Mouse (Mus musculus): ENCODE data around the gene Psd. TPM values are rescaled to one million over a fixed set of nuclear protein-coding genes. Genes with fewer than 3 reads are reported as not detected.

The Psd gene
- polyA plus RNA-seq, 1 experiment from 2014 or later, result 31.0 TPM

GRCm38 (mm10) chr19:46350168-46350932, 23.4 kb upstream of the Psd start, which contains the start of gene 2310034G01Rik:
2310034G01Rik (minus strand) TSS chr19:46350302.
- Histone ChIP-seq H3K4me2 (peak within 1 kb of the TSS; percentile 93), H3K27ac (peak within 1 kb of the TSS; percentile 77), H3K9me3 (replicated peaks) (no peaks in the 10 kb centered on the region), H3K27me3 (peaks cover 35% of the 10 kb centered on the region), H3K36me3 (ENCODE audit: poor library complexity, severe bottlenecking) (no peaks in the 10 kb centered on the region), H3K9ac (peak within 1 kb of the TSS; percentile 89), H3K4me1 (peaks cover 25% of the 10 kb centered on the region), H3K4me3 (peak within 1 kb of the TSS; percentile 66)
- WGBS, result 54% methylated on average over 10 of the region's 10 CpGs
- ATAC-seq, result no peak

GRCm38 (mm10) chr19:46349550-46349949, 22.6 kb upstream of the Psd start:
- H3K4me2 ChIP-seq, result peak overlapping the region; percentile 93
- peak overlapping the region; percentile 66 for H3K4me3 ChIP-seq
- H3K27ac ChIP-seq, result no peak overlapping the region
- H3K4me1 ChIP-seq, result peaks cover 25% of the 10 kb centered on the region
- no peaks in the 10 kb centered on the region for H3K9me3 ChIP-seq (replicated peaks)
- no peaks in the 10 kb centered on the region for H3K36me3 ChIP-seq (ENCODE audit: poor library complexity, severe bottlenecking)
- WGBS, result 21% methylated on average over 6 of the region's 6 CpGs
- peak; percentile 8; the same call in 1 of the 2 replicates for ATAC-seq
- H3K27me3 ChIP-seq, result peaks cover 35% of the 10 kb centered on the region
- H3K9ac ChIP-seq, result peak overlapping the region; percentile 89

- Histone ChIP-seq H3K36me3 (ENCODE audit: poor library complexity, severe bottlenecking) (no peaks in the 10 kb centered on the region), H3K9ac (peak overlapping the region; percentile 89), H3K4me3 (peak overlapping the region; percentile 66), H3K4me2 (peak overlapping the region; percentile 93), H3K4me1 (peaks cover 25% of the 10 kb centered on the region), H3K27me3 (peaks cover 37% of the 10 kb centered on the region), H3K27ac (peak overlapping the region; percentile 77), H3K9me3 (replicated peaks) (no peaks in the 10 kb centered on the region)
- under 1% methylated on average over 78 of the region's 78 CpGs for WGBS
- ATAC-seq, result peak; percentile 95
These were observed 22.0 kb upstream of the Psd start for GRCm38 (mm10) chr19:46348761-46349458.

GRCm38 (mm10) chr19:46347936-46348668, 21.1 kb upstream of the Psd start:
- Histone ChIP-seq H3K4me3 (peak overlapping the region; percentile 66), H3K27me3 (peaks cover 43% of the 10 kb centered on the region), H3K27ac (peak overlapping the region; percentile 77)

GRCm38 (mm10) chr19:46347146-46347545, 20.2 kb upstream of the Psd start:
- H3K4me1 ChIP-seq, result peaks cover 25% of the 10 kb centered on the region
- WGBS, result 97% methylated on average over 1 of the region's 1 CpGs
- H3K4me2 ChIP-seq, result no peak overlapping the region
- H3K36me3 ChIP-seq (ENCODE audit: poor library complexity, severe bottlenecking), result no peaks in the 10 kb centered on the region
- peaks cover 43% of the 10 kb centered on the region for H3K27me3 ChIP-seq
- no peak overlapping the region for H3K9ac ChIP-seq
- no peaks in the 10 kb centered on the region for H3K9me3 ChIP-seq (replicated peaks)
- no peak overlapping the region for H3K27ac ChIP-seq
- ATAC-seq, result no peak
- no peak overlapping the region for H3K4me3 ChIP-seq

More at GRCm38 (mm10) chr19:46347936-46348668, 21.1 kb upstream of the Psd start:
- Histone ChIP-seq H3K36me3 (ENCODE audit: poor library complexity, severe bottlenecking) (no peaks in the 10 kb centered on the region), H3K4me2 (peak overlapping the region; percentile 93), H3K4me1 (peaks cover 25% of the 10 kb centered on the region), H3K9ac (peak overlapping the region; percentile 89), H3K9me3 (replicated peaks) (no peaks in the 10 kb centered on the region)
- no peak for ATAC-seq
- WGBS, result 30% methylated on average over 14 of the region's 14 CpGs

- H3K4me1 ChIP-seq, result peaks cover 19% of the 10 kb centered on the region
- no peak overlapping the region for H3K27ac ChIP-seq
- H3K36me3 ChIP-seq (ENCODE audit: poor library complexity, severe bottlenecking), result no peaks in the 10 kb centered on the region
- no peak overlapping the region for H3K9ac ChIP-seq
- no peak overlapping the region for H3K4me2 ChIP-seq
- H3K27me3 ChIP-seq, result peaks cover 24% of the 10 kb centered on the region
- H3K9me3 ChIP-seq (replicated peaks), result no peaks in the 10 kb centered on the region
- H3K4me3 ChIP-seq, result no peak overlapping the region
- ATAC-seq, result no peak
- 25% methylated on average over 7 of the region's 7 CpGs for WGBS
These were observed 17.9 kb upstream of the Psd start for GRCm38 (mm10) chr19:46344710-46345419.

- H3K4me2 ChIP-seq, result peak overlapping the region; percentile 81
- H3K36me3 ChIP-seq (ENCODE audit: poor library complexity, severe bottlenecking), result no peaks in the 10 kb centered on the region
- no peak overlapping the region for H3K4me3 ChIP-seq
- peaks cover 7% of the 10 kb centered on the region; the same call in 1 of the 2 replicates for H3K27me3 ChIP-seq
- H3K27ac ChIP-seq, result peak overlapping the region; percentile 41
- WGBS, result 65% methylated on average over 7 of the region's 7 CpGs
- H3K9me3 ChIP-seq (replicated peaks), result no peaks in the 10 kb centered on the region
- H3K9ac ChIP-seq, result 0 out of 2 replicates have a peak overlapping the region, but pooled peaks have one; percentile 0
- peak; percentile 30 for ATAC-seq
- peaks cover 22% of the 10 kb centered on the region for H3K4me1 ChIP-seq
These were observed 12.5 kb upstream of the Psd start for GRCm38 (mm10) chr19:46339287-46339971.

- 54% methylated on average over 6 of the region's 6 CpGs for WGBS
- Histone ChIP-seq H3K4me3 (peak overlapping the region; percentile 70), H3K36me3 (ENCODE audit: poor library complexity, severe bottlenecking) (no peaks in the 10 kb centered on the region), H3K9ac (peak overlapping the region; percentile 50; the same call in 1 of the 2 replicates), H3K4me2 (peak overlapping the region; percentile 81), H3K4me1 (peaks cover 22% of the 10 kb centered on the region), H3K27me3 (peaks cover 5% of the 10 kb centered on the region; the same call in 1 of the 2 replicates), H3K9me3 (replicated peaks) (no peaks in the 10 kb centered on the region), H3K27ac (peak overlapping the region; percentile 41)
- ATAC-seq, result no peak; the same call in 1 of the 2 replicates
These were observed 12.0 kb upstream of the Psd start for GRCm38 (mm10) chr19:46338942-46339286.

GRCm38 (mm10) chr19:46338331-46338936, 11.5 kb upstream of the Psd start, which contains the start of gene Cuedc2:
Cuedc2 (minus strand) TSS chr19:46338702.
- WGBS, result under 1% methylated on average over 31 of the region's 31 CpGs
- Histone ChIP-seq H3K27me3 (0 out of 2 replicates have a peak, but pooled peaks cover under 1% of the 10 kb centered on the region), H3K4me2 (peak within 1 kb of the TSS; percentile 81), H3K4me3 (peak within 1 kb of the TSS; percentile 70), H3K4me1 (peaks cover 22% of the 10 kb centered on the region), H3K9me3 (replicated peaks) (no peaks in the 10 kb centered on the region), H3K9ac (peak within 1 kb of the TSS; percentile 81), H3K27ac (peak within 1 kb of the TSS; percentile 42), H3K36me3 (ENCODE audit: poor library complexity, severe bottlenecking) (no peaks in the 10 kb centered on the region)
- ATAC-seq, result peak; percentile 92

- Histone ChIP-seq H3K27ac (peak overlapping the region; percentile 42; the same call in 1 of the 2 replicates), H3K4me3 (peak overlapping the region; percentile 70), H3K4me2 (peak overlapping the region; percentile 81), H3K36me3 (ENCODE audit: poor library complexity, severe bottlenecking) (0 out of 2 replicates have a peak, but pooled peaks cover under 1% of the 10 kb centered on the region), H3K9me3 (replicated peaks) (no peaks in the 10 kb centered on the region), H3K9ac (peak overlapping the region; percentile 81), H3K4me1 (peaks cover 25% of the 10 kb centered on the region), H3K27me3 (no peaks in the 10 kb centered on the region)
- ATAC-seq, result no peak
- WGBS, result 27% methylated on average over 15 of the region's 15 CpGs
These were observed 10.9 kb upstream of the Psd start for GRCm38 (mm10) chr19:46337719-46338330.
